Mouse (Mus musculus) natural killer cell, adult 2 months (primary cell): ENCODE measurements at regions not wholly inside any gene's neighbourhood (a gene's known extent, or its start where the extent isn't known, plus 50 kb on each side); places are given as distances from the start of the nearest gene placed in this dataset.
A peak's percentile ranks its signal among the peaks of the same experiment; 100 is the strongest.

ENCODE experiments used
- DNase-seq, 2 experiments: peaks; one replicate each; pipeline ENCODE4 v3.0.0; 2022; ENCODE audit warnings: low spot score in 2 of 2

DNA sequence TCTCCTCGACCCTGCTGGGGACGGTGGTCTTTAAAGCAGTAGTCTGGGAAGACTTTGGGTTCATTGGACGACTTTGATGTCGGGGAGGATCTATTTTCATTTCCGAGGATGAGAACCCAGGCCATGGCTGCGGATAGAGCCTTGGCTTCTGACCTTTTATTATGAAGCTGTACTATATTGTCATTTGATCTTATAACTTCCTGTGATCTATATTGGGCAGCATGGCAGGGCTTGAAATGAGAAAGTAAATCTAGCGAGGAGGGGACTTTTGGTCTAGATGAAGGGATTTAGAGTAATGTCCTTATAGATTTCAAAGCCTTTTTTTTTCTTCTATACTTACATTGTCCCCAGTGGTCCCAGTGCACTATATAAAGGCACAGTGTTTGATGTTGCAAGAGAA lies 172.8 kb upstream of the Stt3b start:
- no peak for DNase-seq

DNA sequence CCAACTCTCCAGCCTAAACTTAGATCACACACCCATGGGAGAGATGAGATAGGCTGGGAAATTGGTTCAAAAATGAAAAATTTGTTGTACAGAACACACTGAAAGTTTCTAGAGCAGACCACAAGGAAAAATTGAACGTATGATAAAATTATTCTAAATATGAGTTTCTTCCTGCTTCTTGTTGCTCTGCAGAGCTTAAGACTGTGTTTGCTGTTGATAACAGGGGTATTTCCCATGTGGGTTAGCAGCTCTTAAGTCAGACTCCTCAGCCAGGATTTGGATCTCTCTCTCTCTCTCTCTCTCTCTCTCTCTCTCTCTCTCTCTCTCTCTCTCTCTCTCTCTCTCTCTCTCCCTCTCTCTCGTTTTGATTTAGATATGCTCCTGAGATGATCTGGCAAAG lies 173.5 kb upstream of the Stt3b start:
- no peak for DNase-seq

DNA sequence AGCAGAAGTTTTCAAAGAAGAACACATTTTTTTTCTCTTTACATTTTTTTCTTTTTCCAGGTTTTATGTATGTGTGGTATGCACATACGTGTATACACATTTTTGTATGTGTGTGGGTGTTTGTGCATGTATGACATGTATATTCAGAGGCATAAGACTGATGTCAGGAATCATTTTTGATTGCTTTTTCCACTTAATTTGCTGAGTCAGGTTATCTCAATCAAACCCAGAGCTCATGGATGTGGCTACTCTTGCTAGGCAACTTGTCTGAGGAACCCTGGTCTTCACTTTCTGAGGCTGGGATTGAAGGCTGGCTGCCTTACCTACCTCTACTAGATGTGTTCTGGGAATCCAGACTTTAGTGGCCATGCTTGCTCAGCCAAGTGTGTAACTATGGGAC lies 174.2 kb upstream of the Stt3b start:
- DNase-seq: no peak

DNA sequence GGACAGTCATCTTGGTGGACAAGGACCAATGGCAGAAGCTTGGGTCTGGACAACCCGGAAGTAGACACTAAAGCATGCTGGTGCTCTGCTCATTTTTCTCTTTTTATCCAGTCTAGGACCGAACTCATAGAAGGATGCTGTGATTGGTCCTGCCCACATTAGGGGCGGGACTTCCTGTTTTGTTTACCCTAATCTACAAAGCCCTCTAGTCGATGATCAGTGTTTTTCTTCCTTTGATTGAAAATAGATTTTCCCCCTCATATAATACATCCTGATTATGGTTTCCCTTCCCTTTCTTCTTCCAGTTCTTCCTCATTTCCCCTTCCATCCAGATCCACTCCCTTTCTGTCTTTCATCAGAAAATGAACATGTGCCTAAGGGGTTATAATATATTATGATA lies 175.0 kb upstream of the Stt3b start:
- DNase-seq: no peak

DNA sequence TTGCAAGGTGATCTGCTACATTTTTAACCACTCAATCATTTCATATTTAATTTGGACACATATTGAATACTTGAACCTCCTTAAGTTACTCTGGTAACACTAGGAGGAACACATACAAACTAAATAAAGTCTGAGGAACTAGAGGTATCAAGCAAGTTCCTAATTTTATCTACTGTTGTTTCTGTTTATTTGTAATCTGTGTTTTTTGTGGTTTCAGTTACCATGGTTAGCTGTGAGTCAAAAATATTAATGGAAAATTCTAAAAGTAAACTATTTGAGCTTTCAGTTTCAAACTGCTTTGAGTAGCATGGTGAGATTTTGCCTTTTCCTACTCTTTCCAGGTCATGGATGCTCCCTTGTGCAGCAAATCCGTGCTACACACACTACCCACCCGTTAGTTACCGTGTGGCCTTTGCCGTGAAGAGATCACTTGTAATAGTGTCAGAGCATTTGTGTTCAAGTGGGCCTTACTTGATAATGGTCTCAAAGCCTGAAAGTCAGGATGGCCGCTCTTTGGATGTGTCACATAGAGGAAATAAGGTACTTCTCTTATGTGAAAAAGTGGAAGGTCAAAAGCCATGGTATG lies 177.0 kb upstream of the Stt3b start:
- no peak for DNase-seq

DNA sequence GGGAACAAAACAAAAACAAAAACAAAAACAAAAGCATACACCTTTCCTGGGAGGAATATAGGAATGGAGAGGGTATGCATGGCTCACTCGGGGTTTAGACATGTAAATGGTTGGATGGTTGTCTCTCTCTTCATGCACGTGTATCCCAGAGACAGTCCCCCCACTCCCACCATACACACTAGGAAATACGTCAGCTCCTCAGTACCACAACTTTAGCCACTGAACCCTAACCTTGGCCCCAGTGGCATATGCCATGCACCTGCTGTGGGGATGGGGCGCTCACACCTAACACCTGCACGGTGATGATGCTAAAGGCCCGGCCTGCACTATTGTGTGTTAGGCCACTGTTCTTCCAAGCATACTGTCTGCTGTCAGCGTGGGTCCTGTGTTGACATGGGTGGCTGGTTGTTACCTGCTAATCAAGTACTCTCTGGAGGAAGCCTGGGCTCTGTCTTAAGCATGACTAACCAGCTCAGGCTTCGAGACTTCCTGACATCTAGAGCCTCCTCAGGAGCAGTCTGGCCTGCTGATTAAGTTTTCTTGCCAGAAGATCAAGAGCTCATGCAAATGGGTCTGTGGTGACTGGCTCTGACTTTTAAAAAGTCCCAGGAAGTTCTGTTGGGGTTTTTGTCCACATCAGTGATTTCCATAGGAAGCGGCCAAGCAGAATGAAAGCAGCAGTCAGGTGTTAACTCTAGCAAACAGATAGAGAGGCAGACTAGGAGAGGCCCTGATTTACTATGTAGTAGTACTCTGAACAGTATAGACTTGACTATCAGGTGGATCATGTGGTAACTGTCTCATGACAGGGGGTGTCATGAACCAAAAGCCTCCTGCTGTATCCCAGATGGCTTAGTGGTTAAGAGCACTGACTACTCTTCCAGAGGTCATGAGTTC lies 178.9 kb upstream of the Stt3b start:
- peak in 1 of 2 experiments; percentile 87 for DNase-seq

DNA sequence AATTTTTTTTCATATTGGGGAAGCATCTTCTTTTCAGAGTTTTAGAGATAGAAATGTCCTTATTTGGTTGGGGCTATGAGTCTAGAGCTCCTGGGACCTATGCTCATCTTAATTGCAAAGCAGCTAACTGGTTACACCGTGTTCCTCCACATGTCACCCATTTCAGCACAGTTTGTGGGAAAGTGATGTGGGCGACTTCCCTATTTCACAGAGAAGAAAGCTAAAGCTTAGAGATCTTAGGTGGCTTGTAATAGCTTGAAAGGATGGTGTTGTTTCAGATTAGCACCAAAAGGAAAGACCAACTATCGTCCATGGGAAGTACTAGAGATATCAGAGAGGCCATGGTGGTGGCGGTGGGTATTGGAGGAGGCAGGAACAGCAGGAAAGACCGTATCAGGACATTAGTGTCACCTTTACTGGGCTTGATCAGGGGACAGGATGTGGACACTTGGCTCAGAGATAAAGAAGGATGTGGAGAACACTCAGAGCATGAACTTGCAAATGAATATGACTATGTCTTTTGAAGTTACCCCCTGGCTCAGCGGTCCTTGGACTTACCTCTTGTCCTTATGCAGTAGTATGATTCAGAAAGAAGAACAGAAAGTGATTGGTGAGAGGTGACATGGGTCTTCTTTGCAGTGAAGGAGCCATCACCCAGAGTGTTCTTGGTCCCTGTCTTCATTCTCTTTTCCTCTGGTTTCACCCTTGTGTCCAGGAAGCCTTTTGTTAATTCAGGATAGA lies 182.4 kb upstream of the Stt3b start:
- peak in 1 of 2 experiments; percentile 69 for DNase-seq

DNA sequence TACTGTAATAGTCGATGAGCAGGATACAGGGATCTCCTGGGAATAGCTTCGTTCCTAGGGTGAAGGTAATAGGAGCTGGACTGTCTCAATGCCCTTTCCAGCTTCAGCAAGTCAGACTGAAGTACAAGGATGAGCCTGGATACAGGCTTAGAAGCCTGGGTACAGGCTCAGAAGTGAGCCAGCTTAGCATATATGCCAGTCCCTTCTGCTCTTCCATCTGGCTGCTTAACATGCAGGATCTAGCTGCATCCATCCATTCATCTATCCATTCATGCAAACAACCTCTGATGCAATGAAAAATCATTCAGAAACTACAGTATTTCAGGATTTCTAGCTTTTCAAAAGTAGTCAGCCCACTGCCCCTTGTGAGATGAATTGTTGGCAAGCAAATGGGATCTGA lies 183.5 kb upstream of the Stt3b start:
- no peak for DNase-seq

DNA sequence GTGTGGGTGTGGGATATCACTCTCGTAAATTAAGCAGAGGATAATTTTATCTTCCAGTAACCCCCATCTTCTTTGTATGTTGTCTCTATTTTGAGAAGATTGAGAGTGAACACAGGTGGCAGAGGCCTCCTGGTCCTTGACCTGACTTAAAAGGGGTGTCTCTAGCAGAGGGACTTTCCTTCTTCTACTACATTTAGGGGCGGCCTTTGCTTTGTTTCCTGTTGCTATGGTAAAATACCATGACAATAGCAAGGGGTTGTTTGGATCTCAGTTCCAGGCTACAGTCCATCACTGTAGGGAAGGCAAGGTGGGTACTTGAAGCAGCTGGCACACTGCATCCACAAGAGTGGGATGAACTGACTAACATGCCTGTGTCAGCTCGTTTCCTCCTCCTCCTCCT lies 189.3 kb upstream of the Stt3b start:
- DNase-seq: peak in 1 of 2 experiments; percentile 39

DNA sequence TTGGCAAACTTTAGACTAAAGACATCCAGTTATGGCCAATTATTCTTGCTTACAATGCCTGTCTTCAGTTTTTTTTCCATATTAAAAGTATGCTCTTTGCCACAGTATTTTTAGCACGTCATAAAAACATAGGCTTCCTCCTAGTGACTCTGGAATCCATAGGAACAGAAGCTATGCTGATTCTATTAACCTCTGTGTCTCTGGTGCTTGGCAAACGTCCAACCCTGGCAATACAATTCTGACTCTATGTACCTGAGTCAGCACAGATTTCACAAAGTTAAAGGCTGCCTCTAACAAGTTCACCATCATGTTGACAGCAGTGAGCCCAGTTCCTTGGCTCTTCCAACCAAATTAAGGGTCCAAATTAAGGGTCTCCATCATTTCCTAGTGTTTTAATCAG lies 194.6 kb upstream of the Stt3b start:
- no peak for DNase-seq

DNA sequence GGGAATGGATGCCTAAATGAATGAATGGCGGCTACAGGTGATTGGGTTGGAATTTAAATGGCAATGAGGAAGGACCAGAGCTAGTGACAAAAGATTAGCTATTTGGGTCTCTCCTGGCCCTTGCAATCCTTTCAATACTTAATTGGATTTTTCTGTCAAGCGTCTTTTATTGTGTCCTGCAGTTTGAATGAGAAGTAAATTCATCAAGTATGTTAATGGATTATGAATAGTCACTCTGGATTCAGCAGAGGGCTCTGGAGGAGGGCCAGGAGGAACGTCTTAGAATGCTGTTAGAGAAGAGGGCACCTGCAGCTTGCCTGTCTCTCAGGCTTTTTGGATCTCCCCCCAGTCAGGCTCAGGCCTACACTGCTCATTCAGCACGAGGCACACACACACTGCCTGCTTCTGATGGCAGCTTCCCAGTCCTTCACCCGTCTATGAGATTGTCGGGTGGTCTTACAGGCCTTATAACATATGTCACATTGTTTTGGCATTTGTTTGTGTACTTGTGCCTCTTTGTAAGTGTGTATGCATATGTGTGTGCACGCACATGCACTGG lies 197.0 kb upstream of the Stt3b start:
- no peak for DNase-seq

DNA sequence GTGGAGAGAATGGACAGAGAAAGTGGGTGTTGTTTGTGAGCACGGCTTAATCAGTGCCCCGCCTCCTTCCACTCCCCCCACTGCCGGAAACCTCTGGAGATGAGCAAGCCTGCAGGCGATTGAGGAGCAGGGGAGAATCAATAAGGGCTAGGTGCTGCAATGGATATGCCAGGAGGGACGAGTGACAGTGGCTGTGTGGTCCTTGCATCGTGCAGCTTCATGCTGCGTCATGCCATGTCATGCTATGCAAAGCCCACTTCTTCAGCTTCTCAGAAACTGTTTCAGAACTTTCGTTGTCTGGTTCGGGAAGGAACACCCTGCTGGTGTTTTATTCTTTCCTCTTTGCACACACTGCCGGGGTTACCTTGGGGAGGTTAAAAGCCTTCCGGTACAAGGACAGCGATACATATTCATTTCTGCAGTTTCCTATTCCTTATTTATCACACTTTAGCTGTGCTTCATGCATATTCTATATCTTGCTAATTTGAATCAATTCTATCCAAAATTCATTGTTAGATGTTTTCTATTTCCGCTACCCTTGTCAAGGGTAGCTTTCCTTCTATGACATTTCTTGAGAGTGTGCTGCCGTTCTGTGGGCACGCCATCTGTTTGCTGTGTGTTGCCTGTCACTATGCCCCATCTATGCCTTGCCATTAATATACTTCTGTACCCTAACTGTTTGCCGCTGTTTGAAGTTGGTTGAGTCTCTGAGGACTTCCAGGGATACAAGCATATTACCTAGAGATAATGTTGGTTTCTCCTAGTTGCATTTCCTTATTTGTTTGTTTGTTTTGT lies 202.8 kb upstream of the Stt3b start:
- no peak for DNase-seq

DNA sequence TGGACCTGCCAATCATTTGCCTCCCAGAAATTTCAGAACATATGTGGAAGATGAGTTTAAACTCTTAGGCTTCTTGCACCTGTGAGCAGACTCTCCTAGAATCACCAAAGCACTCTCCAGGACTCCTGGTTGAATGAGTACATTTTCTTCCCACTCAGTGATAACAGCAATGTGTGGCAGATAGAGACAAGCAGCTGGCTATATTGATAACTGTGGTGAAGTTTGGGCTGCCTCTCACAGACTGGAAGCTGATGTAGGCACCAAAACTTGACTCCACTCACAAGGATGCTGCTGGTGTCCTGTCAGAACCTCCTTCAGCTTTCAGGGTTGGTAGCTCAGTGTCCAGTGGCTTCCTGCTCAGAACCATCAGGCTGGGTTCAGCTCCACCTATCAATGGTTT lies 207.7 kb upstream of the Stt3b start:
- DNase-seq: no peak

DNA sequence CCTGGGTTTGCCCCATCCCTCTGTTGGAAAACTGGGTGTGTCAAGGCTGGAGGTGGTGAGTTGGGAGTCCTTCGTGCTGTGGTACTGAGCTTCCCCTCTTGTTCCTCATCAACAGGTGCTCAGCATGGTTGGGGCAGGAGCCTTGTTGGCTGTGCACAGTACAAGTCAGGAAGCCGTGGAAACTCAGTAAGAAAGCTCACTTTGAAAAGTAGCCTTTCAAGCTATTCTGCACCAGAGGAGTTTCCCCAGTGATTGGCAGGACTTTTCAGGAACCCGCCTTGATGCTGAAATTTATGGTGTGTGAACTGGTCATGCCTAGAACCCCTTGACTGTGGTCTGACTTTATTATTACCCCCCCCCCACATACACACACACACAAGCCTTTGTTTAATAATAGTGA lies 213.9 kb upstream of the Stt3b start:
- no peak for DNase-seq

DNA sequence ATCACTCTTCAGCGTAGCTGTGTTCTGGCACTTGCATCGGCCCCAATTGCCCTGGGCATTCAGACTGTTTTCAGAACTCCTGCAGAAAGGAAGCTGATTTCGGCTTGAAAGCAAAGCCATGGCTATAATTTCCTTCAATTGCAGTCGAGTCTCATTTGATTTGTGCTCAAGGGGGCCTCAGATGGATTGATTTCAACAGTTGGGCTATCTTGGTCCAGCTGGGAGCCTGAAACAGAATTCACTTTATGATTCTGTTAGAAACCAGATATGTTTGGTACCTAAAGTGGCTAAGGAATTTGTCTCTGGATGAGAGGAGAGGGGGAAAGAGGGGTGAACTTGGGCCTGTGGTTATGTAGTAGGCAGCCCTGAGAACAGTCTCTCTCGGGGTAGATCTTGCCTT lies 214.4 kb upstream of the Stt3b start:
- no peak for DNase-seq

DNA sequence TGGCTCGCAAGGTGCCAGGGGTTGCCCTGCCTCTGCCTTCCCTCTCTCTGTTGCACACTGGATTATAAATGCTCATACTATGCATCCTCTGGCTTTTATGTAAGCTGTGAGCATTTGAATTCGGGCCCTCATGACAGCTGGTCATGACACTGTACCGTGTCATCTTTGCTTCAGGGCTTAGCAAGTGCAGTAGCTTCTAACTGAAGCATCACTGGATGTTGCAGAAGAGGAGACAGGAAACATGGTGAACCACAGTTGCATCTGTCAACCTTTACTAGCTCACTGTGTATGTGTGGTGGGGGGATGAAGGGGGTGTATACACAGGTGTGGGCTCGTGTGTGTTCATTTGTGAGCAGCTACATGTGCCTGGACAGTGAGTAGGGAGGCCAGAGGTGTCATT lies 216.1 kb upstream of the Stt3b start:
- DNase-seq: no peak

DNA sequence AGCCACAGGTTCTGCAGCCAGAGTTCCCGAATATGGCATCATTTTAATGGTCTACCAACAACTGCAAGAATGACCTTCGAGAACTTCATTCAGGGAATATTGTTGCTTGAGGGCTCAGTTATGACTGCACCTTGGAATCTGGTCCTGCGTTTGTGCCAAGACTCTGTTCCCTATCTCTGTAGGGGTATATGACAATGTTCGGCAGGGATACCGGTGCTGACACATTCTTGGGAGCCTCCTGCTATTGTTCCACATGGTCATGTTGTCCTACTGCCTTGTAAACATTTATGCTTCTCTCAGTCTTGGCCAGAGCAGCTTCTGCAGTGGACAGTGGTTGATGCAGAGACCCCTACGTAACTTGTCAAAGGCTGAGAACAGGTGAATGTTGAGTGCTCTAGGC lies 216.8 kb upstream of the Stt3b start:
- DNase-seq: no peak

DNA sequence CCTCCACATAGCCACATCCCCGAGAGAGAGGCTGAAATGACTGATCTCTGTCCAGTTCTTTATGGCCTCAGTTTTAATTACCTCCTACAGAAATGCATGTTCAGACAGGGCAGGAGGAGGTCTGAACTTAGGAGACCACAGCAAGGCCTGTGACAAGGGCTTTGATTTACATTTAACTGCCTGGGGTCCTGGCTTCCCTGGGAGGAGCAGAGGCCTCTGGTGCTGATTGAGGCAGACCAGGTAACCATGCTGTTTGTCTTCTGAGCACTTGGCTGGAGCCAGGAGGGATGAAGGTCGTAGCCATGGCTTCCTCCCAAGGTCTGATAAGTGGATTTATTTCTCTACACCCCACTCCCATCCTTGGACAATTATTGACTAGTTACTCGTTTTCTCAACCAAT lies 224.0 kb upstream of the Stt3b start:
- DNase-seq: no peak

DNA sequence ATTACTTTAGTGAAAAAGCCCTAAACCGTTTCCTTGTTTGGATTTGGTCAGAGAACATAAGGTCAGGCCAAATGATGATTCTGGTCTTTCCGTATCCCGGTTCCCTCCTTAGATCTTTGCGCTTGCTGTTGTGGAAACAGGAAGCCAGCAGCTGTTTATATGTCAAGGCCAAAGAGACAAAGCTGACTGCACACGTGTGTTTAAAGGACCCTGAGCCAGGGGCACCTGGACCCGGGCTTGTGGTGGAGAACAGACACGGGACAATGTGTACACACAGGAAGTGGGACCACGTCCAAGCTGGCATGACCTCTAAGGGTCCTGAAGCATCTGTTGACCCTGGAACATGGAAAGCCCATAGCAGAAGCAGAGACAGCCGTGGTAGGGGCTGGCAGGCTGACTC lies 233.4 kb upstream of the Stt3b start:
- no peak for DNase-seq

DNA sequence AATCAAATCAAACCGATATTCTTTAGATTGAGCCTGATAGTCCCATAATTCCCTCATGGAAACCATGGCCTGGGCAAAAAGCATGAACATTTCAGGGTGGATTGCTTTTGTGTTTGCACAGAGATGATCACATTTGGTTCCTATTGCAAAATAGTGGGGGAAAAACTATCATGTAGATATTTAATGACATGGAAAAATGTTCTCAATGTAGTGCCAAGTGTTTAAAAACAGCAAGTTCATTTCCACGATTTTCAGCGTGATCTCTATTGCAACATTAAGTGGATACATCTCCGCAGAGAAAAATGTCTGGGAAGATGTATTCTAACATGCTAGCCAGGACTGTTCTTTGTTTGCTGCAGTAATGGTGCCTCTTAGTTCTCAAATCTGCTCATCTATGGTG lies 235.0 kb upstream of the Stt3b start:
- DNase-seq: no peak

DNA sequence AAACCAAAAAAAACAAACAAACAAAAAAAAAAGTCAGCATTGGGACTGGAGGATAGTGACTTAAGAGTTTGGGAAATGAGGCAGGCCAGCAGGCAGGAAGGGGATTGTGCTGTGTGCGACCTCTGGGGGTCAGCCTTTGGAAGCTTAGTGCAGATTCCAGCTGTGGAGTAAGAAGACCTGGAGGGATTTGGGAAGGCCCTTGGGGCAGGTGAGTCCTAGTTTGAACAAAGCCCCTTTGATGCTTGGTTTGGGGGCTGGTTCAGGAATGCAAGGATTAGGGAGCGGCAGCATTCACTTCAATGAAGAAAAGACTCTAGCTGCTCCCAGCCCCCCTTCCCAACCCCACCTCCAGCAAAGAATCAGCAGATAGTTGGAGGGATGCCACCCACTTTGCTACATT lies 235.6 kb upstream of the Stt3b start:
- DNase-seq: no peak
